Mouse (Mus musculus): Measurements from ENCODE around the gene Pacrg.
A peak's percentile ranks its signal among the peaks of the same experiment; 100 is the strongest.

Pacrg gene

GRCm38 (mm10) chr17:10549825-10550224 lies 290.3 kb downstream of the Pacrg start:
- no peak for DNase-seq (ENCODE audit: low spot score in 2 of 2)

GRCm38 (mm10) chr17:10548969-10549368 lies 291.1 kb downstream of the Pacrg start:
- DNase-seq (ENCODE audit: low spot score in 2 of 2): no peak

GRCm38 (mm10) chr17:10540772-10541171 lies 299.3 kb downstream of the Pacrg start:
- DNase-seq (ENCODE audit: low spot score in 2 of 2): no peak

GRCm38 (mm10) chr17:10534206-10534605 lies 305.9 kb downstream of the Pacrg start:
- no peak for DNase-seq (ENCODE audit: low spot score in 2 of 2)

DNA sequence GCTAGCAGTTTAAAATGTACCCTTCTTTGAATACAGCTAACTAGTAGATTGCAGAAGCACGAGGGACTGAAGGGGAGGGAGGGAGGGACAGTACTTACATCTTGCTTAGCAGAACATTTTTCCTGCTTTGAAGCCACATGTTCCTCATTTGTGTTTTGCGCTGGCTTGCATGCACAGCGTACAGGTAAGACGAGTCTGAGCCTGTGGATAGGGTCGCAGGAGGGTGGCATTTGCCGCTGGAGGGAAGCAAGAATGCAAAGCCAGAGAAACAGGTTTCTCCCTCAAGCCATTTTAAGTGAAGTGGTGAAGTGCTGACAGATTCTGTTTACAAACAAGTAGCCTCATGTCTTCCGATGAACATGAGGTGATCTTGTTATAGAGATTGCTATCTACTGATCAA lies 306.6 kb downstream of the Pacrg start:
- no peak for DNase-seq (ENCODE audit: low spot score in 2 of 2)

- DNase-seq (ENCODE audit: low spot score in 2 of 2): peak in 1 of 2 experiments; percentile 25
Measured at GRCm38 (mm10) chr17:10531024-10531423, 309.1 kb downstream of the Pacrg start.

GRCm38 (mm10) chr17:10529329-10529955 lies 310.7 kb downstream of the Pacrg start:
- no peak for DNase-seq (ENCODE audit: low spot score in 2 of 2)

- no peak for DNase-seq (ENCODE audit: low spot score in 2 of 2)
Measured at GRCm38 (mm10) chr17:10521282-10521681, 318.8 kb downstream of the Pacrg start.

DNA sequence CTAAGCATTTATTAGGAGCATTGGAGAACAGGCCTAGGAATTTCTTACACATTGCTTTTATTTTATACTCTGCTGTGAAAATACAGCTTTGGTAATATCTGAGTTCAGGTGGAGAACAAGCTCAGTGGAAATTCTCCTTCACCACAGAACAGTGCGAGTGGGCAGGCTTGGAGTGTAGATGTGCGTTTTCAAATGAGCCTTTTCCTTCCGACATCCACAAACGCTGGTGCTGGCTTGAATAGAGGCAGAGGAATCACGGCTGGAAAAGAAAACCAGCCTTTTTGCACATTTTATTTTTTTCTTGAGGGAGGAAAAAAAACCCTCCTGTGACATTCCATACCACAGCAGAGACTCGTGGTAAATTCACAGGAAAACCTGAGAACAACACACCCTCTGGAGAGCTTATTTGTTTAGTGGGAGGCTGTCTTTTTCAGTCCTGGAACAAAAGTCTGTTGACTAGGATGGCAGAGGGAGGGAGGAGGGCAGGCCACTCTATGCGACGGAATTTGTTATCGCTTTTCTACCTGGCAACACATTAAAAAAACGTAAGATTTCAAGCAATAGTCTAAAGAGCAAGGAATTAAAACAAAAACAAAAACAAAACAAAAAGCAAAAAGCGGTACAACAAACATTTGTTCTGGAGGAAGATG lies 320.5 kb downstream of the Pacrg start:
- DNase-seq (ENCODE audit: low spot score in 2 of 2): no peak

GRCm38 (mm10) chr17:10514812-10515211 lies 325.3 kb downstream of the Pacrg start:
- no peak for DNase-seq (ENCODE audit: low spot score in 2 of 2)

DNA sequence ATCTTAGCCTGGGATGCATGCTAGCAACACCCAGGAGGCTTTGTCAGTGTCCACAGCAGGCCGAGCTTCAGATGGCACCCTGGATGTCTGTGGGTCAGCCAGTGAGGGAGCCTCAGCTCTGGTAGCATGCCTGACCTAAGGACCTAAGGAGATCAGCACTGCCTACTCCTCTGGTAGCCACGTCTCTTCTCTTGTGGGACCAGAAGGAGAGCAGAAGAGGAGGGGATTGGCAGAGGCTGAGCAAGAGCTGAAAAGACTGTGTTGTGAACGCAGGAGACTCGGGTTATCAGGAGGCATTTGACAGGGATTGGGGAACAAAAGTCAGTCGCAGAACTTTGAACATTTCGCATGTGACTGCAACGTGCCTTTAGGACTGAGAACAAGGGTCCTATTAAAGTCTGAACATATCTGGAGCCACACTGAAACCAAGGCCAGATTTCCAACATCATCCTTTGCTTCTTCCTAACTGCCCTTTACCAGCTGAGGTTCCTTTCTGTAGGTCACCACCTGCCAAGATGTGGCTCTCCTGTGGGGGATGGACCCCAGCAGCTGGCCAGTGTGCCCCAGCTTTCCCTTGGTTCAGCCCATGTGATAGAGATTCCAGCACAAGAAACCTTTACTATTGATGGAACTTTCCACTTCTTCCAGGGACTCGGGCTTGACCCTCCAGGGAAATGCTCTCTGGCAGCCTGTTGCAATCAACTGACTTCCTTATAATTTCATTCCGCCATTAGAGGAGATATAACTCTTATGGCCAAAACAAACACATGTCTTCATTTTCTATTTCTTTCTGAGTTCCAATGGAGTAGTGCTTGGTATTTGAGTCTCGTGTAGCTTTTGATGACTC lies 329.0 kb downstream of the Pacrg start:
- no peak for DNase-seq (ENCODE audit: low spot score in 2 of 2)

DNA sequence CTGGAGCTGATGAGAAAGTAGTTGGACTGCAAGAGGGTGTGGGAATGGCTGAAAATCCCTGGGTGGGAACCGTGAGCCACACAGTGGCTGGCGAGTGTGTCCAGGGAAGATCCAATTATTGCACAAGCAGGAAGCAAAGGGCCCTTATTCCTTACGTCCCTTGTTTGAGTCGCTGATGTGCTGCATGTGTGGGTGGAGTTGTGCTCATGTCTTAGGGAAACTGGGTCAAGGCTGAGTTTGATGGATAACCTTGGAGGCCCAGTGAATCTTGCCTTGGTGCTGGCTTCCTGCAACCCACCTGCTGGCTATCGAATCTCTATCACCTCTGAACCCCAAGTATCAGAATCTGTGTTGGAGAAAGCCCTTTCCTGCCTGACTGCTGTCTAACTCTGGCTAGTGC lies 329.6 kb downstream of the Pacrg start:
- DNase-seq (ENCODE audit: low spot score in 2 of 2): no peak

DNA sequence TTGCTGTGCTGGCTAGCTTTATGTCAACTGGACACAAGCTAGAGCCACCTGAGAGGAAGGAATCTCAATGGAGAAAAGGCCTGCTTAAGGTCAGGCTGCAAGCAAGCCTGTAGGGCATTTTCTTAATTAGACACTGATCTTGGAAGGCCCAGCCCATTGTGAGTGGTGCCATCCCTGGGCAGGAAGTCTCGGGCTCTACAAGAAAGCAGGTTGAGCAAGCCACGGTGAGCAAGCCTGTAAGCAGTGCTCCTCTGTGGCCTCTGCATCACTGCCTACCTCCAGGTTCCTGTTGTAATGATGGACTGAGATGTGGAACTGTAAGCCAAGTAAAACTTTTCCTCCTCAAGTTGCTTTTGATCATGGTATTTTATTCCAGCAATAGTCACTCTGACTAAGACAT lies 332.0 kb downstream of the Pacrg start:
- DNase-seq (ENCODE audit: low spot score in 2 of 2): no peak

- DNase-seq (ENCODE audit: low spot score in 2 of 2): no peak
Measured at GRCm38 (mm10) chr17:10507466-10507865, 332.6 kb downstream of the Pacrg start.

DNA sequence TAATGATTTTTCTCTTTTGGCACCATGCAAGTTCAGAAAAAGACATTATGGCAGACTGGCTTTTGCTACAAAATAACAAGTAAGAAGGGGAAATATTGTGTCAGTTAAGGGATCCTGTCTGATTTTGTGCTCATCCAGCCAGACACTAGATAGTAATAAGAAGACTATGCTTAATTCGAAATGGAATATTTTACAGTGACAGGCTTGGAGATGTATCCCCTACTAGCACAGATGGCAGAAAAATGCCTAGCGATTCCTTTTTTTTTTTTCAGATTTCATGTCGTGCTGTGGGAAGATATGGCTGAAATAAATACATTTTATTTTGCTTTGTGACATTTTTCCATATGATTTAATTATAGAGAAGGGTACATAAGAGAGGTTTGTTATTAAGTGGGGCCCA lies 333.2 kb downstream of the Pacrg start:
- no peak for DNase-seq (ENCODE audit: low spot score in 2 of 2)

DNA sequence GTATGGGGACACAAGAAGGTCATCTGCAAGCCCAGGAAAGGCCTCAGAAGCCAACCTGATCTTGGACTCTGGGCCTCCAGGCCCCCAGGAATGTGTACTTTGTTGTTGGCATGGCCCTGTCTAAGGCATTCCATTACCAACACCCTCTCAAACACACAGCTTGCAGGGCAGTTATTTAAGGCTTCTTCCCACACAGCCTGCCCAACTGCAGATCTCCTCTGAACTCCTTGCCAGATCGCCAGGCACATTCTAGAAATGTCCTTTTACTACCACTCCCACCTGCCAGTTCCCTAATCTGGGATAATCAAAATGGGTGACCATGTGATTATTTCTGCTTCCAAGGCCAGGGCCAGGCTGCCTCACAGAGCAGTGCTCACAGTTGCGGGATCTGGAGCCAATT lies 338.7 kb downstream of the Pacrg start:
- DNase-seq (ENCODE audit: low spot score in 2 of 2): no peak

DNA sequence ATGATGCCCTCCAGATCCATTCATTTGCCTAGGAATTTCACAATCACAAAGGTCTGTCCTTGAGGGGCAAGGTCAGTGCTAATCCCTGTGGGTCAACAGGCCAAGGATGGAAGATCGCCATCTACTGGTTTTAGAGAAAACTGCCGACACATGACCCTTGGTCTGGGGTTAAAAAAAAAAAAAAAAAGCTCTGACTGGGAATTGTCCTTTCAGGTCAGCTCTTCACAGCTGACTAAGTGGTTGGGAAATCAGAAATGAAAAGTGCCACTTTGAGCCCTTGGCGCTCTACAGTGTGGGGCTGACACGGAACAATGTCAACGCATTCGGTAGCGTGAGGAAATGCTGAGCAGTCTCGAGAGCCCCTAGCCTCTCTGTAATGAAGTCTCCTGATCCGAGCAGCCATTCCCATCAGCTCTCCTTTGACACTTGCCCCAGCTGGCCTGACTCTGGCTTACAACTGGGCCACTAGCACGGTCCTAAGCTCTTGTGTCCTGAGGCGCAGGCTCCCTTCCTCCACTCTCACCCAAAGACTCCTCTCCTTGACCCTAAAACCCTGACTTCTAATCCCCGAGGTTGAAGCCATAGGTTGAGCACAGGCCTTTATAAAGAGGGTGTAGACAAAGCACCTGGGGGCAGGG lies 339.2 kb downstream of the Pacrg start:
- DNase-seq (ENCODE audit: low spot score in 2 of 2): no peak

DNA sequence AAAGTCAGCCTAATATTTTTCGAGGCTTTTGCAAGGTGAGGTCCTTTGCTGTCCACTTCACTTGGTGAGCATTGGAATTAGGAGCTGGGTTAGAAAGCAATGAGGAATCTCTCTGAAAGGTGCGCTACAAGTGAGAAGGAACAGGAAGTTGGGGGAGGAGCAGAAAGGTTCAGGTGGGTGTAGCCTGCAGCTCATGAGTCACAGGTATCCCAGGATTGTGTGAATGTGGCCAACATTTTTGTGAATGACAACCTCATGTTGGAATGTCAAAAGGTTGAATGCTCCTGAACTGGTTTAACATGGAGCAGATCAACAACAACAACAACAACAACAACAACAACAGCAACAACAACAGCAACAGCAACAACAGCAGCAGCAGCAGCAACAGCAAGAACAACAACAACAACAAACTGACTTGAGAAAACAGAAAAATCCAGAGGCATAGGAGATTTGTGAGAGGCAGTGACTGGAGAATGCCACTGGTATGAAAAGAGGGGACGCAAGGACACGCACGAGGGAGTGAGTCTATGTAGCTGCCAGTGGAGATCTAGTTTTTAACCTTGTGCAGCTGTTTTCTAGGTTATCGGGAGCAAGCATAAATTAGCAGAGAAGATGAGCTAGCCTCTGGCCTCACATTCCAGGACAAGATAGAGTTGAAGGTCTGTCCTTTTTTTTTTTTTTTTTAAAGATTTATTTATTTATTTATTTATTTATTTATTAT lies 341.0 kb downstream of the Pacrg start:
- DNase-seq (ENCODE audit: low spot score in 2 of 2): no peak

- no peak for DNase-seq (ENCODE audit: low spot score in 2 of 2)
Measured at GRCm38 (mm10) chr17:10497781-10498420, 342.2 kb downstream of the Pacrg start.

- DNase-seq (ENCODE audit: low spot score in 2 of 2): no peak
Measured at GRCm38 (mm10) chr17:10496066-10496465, 344.0 kb downstream of the Pacrg start.

DNA sequence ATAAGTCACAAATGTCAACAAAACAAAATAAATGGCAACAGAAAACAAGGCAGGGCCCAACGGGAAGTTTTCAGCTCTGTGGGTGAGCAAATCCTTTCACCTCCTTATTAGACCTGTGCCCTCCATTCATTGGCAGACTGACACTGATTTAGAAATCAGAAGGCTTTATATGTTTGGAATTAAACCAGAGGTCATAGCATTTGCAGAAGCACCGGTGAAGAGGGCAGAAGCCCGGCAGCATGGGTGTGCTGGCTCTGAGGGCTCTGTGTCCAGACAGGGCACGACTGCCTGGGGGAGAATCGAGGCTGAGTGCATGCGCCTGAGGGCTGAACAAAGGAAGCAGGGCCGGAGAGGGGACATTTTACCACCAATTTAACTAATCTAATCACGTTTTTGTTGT lies 344.5 kb downstream of the Pacrg start:
- DNase-seq (ENCODE audit: low spot score in 2 of 2): no peak
